Mouse (Mus musculus) CH12.LX (cell line): ENCODE measurements around the gene Anln. TPM values are rescaled to one million over a fixed set of nuclear protein-coding genes. Genes with fewer than 3 reads are reported as not detected.

ENCODE experiments used
- DNase-seq: peaks from one replicate; pipeline ENCODE4 v3.0.0-alpha.2; 2013; ENCODE audit errors: extremely low read depth
- H3K27ac ChIP-seq: 2 replicates; pipeline ENCODE4 v1.5.1; 2012; ENCODE audit warnings: low read depth, mild to moderate bottlenecking, control low read depth, moderate library complexity; ENCODE audit not compliant: insufficient read depth
- H3K27me3 ChIP-seq: replicated peaks from 2 replicates; pipeline ENCODE3; 2012; ENCODE audit warnings: inconsistent platforms
- H3K36me3 ChIP-seq, 2 experiments: replicated peaks in 1 of 2; 2 replicates each; pipeline versions ENCODE3 to v1.6.1; 2012; ENCODE audit warnings: inconsistent platforms in 1 of 2, low read length in 1 of 2, mild to moderate bottlenecking in 1 of 2, mixed read lengths in 1 of 2, moderate library complexity in 1 of 2; ENCODE audit not compliant: control insufficient read depth in 1 of 2, insufficient read depth in 1 of 2
- H3K4me1 ChIP-seq, 2 experiments: 2 replicates each; pipeline ENCODE4 v1.6.1; 2012; ENCODE audit warnings: inconsistent platforms in 1 of 2, moderate library complexity in 1 of 2; ENCODE audit not compliant: insufficient read depth in 2 of 2, control insufficient read depth in 1 of 2
- H3K4me2 ChIP-seq: 2 replicates; pipeline ENCODE4 v1.6.1; 2012; ENCODE audit warnings: low read depth, mild to moderate bottlenecking, control low read depth; ENCODE audit not compliant: poor library complexity, insufficient read depth, severe bottlenecking
- H3K4me3 ChIP-seq, 3 experiments: fragments of 150-350 bp in 1 of 3; sonication (generic) in 1 of 3; replicated peaks in 1 of 3; 2 replicates each; pipeline versions ENCODE3 to v1.5.1; 2011 to 2012; ENCODE audit warnings: low read depth in 2 of 3, low read length in 2 of 3, mild to moderate bottlenecking in 2 of 3, moderate library complexity in 2 of 3, control low read depth in 1 of 3, improper control_type of control experiment in 1 of 3, inconsistent platforms in 1 of 3, mixed read lengths in 1 of 3; ENCODE audit not compliant: poor library complexity in 1 of 3
- H3K79me2 ChIP-seq: replicated peaks from 2 replicates; pipeline ENCODE4 v1.6.1; 2012; ENCODE audit warnings: mild to moderate bottlenecking, moderate library complexity; ENCODE audit not compliant: control insufficient read depth, poor library complexity, insufficient read depth, severe bottlenecking; ENCODE audit errors: extremely low read depth
- H3K9ac ChIP-seq: 2 replicates; pipeline ENCODE4 v1.6.1; 2012; ENCODE audit warnings: low read depth, mild to moderate bottlenecking, control low read depth, moderate library complexity; ENCODE audit not compliant: insufficient read depth
- H3K9me3 ChIP-seq: replicated peaks from 2 replicates; pipeline ENCODE3; 2012; ENCODE audit warnings: low read length, inconsistent platforms, mixed read lengths
- CHD1 ChIP-seq: IDR thresholded peaks from 2 replicates; pipeline ENCODE4 v1.6.1; 2012; ENCODE audit warnings: low read depth, low read length, improper control_type of control experiment, inconsistent platforms
- CHD2 ChIP-seq: IDR thresholded peaks from 2 replicates; pipeline ENCODE4 v1.6.1; 2011; ENCODE audit warnings: low read length, improper control_type of control experiment
- CTCF ChIP-seq, 2 experiments: IDR thresholded peaks in 1 of 2; conservative IDR thresholded peaks in 1 of 2; 2 replicates each; pipeline ENCODE4 v1.5.1; 2011 to 2012; ENCODE audit warnings: low read depth in 2 of 2, low read length in 2 of 2, improper control_type of control experiment in 1 of 2, inconsistent platforms in 1 of 2, mild to moderate bottlenecking in 1 of 2, moderate library complexity in 1 of 2
- EP300 ChIP-seq: IDR thresholded peaks from 2 replicates; pipeline ENCODE4 v1.6.1; 2011; ENCODE audit warnings: low read length, improper control_type of control experiment
- ETS1 ChIP-seq: conservative IDR thresholded peaks from 2 replicates; pipeline ENCODE4 v1.6.1; 2012; ENCODE audit warnings: low read depth, mild to moderate bottlenecking, inconsistent platforms, low read length, improper control_type of control experiment, moderate library complexity
- RAD21 ChIP-seq: IDR thresholded peaks from 2 replicates; pipeline ENCODE4 v1.6.1; 2011; ENCODE audit warnings: low read depth, mild to moderate bottlenecking, low read length, improper control_type of control experiment, moderate library complexity
- SMC3 ChIP-seq: IDR thresholded peaks from 2 replicates; pipeline ENCODE4 v1.6.1; 2011; ENCODE audit warnings: low read depth, low read length, improper control_type of control experiment
- TCF12 ChIP-seq: IDR thresholded peaks from 2 replicates; pipeline ENCODE4 v1.6.1; 2014; ENCODE audit warnings: low read depth, mild to moderate bottlenecking, inconsistent platforms, low read length, improper control_type of control experiment
- ZNF384 ChIP-seq: IDR thresholded peaks from 2 replicates; pipeline ENCODE4 v1.6.1; 2012; ENCODE audit warnings: low read depth, low read length, improper control_type of control experiment, inconsistent platforms
- dilution Hi-C: fragments of 300-500 bp; cut with MboI; formaldehyde crosslinking; loops from 2 replicates; pipeline ENCODE4 v1.14.3; 2020; ENCODE audit warnings: low sequenced_read_pairs; ENCODE audit not compliant: extremely low pct_unique_long_range_greater_than_20kb, extremely low pct_ligation_motif_present
- in situ Hi-C: fragments of 300-500 bp; cut with MboI; formaldehyde crosslinking; loops from 3 replicates; pipeline ENCODE4 v1.14.3; 2019; ENCODE audit warnings: low sequenced_read_pairs, low pct_ligation_motif_present, low pct_unique_long_range_greater_than_20kb, mixed read lengths
- polyA plus RNA-seq: library from polyadenylated mRNA; unstranded; fragments of >175 nt; gene quantifications from 2 replicates; pipeline ENCODE4 v1.2.1, GENCODE M21; 2012; ENCODE audit warnings: low read depth; ENCODE audit not compliant: insufficient read length
- total RNA-seq, 2 experiments: library from RNA; depleted of rRNA; stranded (reverse); fragments of 300-350 nt in 1 of 2; fragments of >200 nt in 1 of 2; gene quantifications; 2 replicates each; pipeline ENCODE4 v1.2.3; 2012 to 2014

Gene Anln
- total and polyA plus RNA-seq, 3 experiments: 12.2 to 15.7 (median 12.3) TPM

DNA sequence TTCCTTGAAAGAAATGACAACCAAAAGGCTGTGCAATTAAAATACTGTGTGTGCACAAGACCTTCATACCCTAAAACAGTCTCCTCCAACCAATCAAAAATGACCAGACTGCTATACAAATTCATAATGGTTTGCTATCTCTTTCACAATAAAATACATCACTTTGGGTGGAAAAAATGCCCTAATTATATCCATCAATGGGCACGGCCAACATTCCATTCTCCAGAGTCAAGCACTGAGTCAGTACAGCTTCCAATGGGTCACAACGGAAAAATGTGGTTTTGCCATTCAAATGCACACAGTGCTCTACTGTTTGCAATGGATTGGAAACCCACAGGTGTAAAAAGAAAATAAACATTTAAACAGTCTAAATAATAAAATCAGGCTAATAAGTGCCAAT lies 3.1 kb downstream of the Anln start:
- H3K36me3 ChIP-seq: peaks cover 3 to 28% of the 10 kb centered on the region in 2 experiments
- H3K9ac ChIP-seq: peak overlapping the region; percentile 4; the same call in 1 of the 2 replicates
- no peaks in the 10 kb centered on the region for H3K9me3 ChIP-seq
- DNase-seq: peak; percentile 12
- H3K27me3 ChIP-seq: no peaks in the 10 kb centered on the region
- TF ChIP-seq CHD1 (no peak), EP300 (peak; percentile 45; the same call in 1 of the 2 replicates)
- no peak overlapping the region for H3K4me3 ChIP-seq
- H3K27ac ChIP-seq: no peak overlapping the region
- H3K4me1 ChIP-seq: peaks cover 0 to 28% of the 10 kb centered on the region in 2 experiments; a peak in 2 of 4 replicates
- H3K79me2 ChIP-seq: peaks cover 55% of the 10 kb centered on the region
- dilution Hi-C loops: no loop called here
- in situ Hi-C loops: no loop called here
- H3K4me2 ChIP-seq: peak overlapping the region; percentile 56

DNA sequence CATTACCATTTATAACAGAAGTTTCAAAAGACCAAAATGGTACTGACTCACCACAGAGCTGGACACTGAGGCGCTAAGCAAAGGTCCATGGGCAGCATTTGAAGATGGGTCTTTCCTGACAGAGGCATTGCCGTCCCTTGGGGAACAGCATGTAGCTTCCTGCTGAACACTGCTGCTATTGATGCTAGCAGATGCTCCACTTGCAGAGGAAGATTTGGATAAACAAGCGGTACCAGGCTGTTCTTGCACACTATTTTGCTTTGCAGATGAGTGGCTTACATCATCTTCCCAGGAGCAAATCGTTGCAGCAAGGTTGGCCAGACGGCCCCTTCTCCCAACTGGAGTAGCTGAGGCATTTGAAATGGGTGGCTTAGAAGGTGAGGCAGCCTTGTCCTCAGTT lies 12.9 kb downstream of the Anln start:
- H3K9ac ChIP-seq: no peak overlapping the region
- in situ Hi-C loops (no loop called here), dilution Hi-C loops (no loop called here)
- H3K9me3 ChIP-seq: no peaks in the 10 kb centered on the region
- H3K4me3 ChIP-seq: no peak overlapping the region
- TF ChIP-seq TCF12: no peak
- TF ChIP-seq ZNF384: no peak
- peak; percentile 24 for DNase-seq
- peaks cover 4 to 10% of the 10 kb centered on the region in 2 experiments; a peak in 3 of 4 replicates for H3K4me1 ChIP-seq
- no peak overlapping the region for H3K27ac ChIP-seq
- peaks cover 62 to 82% of the 10 kb centered on the region in 2 experiments for H3K36me3 ChIP-seq
- no peak overlapping the region for H3K4me2 ChIP-seq
- H3K27me3 ChIP-seq: no peaks in the 10 kb centered on the region
- H3K79me2 ChIP-seq: peaks cover 2% of the 10 kb centered on the region

DNA sequence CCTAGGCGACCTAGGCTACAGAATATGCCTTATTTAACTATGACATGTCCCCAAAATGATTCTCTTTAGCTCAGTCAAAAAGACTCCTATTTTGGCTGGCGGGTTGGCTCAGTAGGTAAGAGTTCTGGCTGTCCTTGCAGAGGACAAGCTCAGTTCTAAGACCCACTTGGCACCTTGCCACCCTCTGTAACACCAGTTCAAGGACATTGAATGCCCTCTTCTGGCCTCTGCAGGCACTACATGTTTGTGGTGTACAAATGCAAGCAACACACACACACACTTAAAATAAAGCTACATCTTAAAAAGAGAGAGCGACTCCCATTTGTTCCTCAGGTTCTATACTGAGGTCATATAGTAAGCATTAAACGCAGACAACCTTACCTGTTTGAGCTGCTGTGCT lies 16.2 kb downstream of the Anln start:
- dilution Hi-C loops: no loop called here
- H3K36me3 ChIP-seq: peaks cover 60 to 83% of the 10 kb centered on the region in 2 experiments
- H3K79me2 ChIP-seq: peaks cover 2% of the 10 kb centered on the region; the same call in 1 of the 2 replicates
- H3K4me1 ChIP-seq: peaks cover 4 to 10% of the 10 kb centered on the region in 2 experiments; a peak in 3 of 4 replicates
- in situ Hi-C loops: no loop called here
- no peaks in the 10 kb centered on the region for H3K27me3 ChIP-seq
- TF ChIP-seq CHD2: no peak
- TF ChIP-seq CTCF (conservative IDR thresholded peaks at IDR 0.05 in 1 of 2, IDR thresholded peaks at IDR 0.05 in 1 of 2; ENCODE audit: low read depth in 2 of 2, low read length in 2 of 2): peak; percentile 24 to 38; a peak in 3 of 4 replicates
- TF ChIP-seq ETS1: no peak
- peak; percentile 17 for TF ChIP-seq RAD21
- peak; percentile 8; the same call in 1 of the 2 replicates for TF ChIP-seq SMC3
- TF ChIP-seq, all 38 proteins: peak for 3
- Histone ChIP-seq H3K9ac (no peak overlapping the region), H3K9me3 (no peaks in the 10 kb centered on the region), H3K4me3 (no peak overlapping the region), H3K4me2 (no peak overlapping the region), H3K27ac (no peak overlapping the region)
- DNase-seq: peak; percentile 35
